Mouse (Mus musculus) kidney, postnatal 36 days (tissue): ENCODE data around the gene Nbas.

Experiments
- DNase-seq, 2 experiments: peaks; one replicate each; pipeline ENCODE4 v3.0.0; 2021 to 2022; ENCODE audit warnings: mixed read lengths in 2 of 2

Nbas gene

DNA sequence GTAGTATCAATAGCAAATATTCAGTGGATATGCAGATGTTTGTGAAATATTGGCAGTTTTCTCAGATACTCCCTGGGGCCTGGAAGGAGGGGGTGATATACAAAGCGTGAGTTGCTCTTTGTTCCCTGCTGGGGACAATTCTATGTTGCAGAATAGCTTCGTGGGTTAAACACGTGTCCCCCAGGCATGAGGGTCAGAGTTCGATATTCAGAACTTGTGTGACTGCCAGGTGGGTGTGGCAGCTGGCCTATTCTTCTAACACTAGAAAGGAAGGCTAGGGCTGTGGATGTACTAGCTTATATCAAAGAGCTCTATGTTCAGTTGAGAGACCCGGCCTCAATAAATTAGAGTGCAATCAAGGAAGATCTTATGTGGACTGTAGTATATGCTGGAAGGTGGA is 274.9 kb downstream of the Nbas start:
- DNase-seq: peak; percentile 19 to 55

DNA sequence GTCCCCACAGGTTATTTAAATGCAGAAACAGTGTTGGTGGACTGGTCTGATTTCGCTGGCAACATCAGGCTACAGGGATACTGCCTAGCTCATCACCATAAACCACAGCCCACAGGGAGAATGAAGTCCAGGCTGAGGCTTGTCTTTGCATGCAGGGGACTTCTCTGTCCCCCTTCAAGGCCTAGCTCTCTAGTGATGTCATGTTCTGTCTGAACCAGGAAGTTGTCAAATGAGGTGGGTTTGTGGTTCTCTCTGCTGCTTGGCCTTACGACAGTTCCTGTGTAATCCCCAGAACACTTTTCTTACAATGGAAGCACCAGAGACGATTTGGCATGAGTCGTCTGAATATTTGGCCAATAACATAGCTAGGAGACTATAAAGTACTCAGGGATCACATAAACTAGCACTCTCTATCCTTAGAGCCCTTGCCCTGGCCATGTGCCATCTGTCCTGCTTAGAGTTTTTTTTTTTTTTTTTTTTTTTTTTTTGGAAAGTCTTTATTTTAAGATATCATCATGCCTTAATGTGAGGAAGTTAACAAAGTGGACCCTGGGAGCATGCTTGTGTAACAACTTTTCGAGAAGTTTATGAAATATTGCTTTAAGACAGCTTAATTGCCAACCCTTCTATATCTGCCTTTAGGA is 294.8 kb downstream of the Nbas start:
- DNase-seq: no peak

DNA sequence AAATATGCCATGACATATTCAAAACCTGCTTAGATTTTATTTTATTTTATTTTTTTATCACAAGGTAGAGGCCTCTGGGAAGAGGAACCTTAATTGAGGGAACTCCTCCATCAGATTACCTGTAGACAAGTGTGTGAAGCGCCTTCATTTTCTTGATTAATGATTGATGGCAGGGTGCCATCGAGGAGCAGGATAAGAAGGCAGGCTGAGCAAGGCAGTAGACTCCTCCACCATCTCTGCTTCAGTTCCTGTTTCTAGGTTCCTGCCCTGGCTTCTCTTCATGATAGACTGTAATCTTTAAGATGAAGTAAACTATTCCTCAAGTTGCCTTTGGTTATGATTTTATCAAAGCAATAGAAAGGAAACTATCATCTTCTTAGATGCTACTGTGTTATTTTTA is 295.4 kb downstream of the Nbas start:
- DNase-seq: no peak

DNA sequence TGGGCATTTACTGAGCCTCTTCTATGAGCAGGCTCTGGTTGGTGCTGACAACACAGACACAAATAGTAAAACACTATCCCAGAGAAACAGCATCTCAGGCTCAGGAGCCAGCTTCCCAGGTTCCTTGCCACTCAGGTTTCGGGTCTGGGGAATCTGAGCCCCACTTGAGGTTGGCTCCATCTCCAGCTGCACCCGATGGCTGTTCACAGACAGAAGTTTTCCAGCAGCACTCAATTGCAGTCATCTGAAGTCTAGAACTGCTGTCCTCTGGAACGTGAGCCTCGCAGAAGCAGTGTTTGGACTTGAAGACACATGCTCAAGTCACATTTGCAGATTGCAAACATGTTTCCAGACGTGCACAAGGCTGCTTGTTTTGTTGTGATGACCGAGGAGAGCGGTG is 297.5 kb downstream of the Nbas start:
- DNase-seq: no peak

DNA sequence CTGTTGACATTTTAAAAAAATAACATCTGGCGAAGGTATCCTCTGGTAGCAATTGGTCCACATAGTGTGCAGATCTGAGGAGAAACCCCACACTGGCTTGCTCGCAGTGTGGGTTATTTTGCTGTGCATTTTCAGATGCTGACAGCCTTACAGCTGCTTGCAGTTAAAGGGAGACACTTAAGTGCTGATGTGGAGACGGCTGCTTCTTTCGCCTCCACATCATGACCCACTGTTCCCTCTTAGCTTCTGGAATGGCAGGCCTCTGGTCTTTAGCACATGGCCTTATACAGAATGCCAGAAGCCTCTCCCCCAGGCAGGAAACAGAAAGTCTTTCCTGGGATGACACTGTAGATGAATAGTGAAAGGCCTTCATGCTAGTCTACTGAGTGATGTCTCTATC is 306.2 kb downstream of the Nbas start:
- DNase-seq: no peak

DNA sequence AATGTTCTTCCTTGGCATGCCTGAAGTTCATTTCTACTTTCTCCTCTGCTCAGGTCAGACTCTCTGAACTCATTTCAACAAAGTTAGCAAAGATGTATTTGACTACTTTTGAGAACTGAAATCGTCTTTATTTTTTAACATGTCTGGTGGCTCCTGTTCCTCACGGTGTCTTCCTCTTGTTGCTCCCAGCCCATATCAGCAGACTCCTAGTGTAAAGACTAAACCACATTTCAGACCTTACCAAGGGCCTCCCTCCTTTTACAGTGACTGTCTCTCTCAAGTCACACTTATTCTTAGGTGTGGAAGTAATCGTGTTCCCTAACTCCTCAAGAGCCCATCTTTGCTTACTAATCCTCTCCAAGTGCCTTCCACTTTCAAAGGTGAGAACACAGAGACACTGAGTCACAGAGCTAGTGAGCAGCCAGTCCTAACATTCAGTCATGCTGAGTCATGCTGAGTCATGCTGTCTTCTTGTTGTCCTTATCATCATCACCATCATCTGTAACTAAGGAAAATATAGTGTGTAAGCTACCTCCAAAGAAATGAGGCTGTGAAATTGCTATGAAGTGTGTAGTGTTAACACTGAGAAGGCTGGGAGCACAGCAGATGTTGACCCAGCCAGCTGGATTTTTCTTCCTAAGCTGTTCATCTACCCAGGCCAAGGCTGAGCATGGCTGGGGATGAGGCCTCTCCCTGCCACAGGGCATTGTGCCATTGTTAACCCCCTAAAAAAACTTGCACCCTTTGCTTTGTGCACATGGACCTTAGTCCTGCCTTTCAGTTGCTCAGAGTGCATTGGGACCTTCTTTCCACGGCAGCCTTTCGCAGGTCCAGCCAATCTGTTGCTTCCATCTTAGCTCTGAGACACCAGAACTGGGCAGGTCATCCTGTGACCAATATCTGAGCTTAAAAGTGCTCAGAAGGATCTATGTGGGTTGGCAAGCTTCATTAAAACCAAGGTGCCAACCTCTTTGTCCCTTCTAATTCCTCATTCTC is 307.0 kb downstream of the Nbas start:
- DNase-seq: no peak

DNA sequence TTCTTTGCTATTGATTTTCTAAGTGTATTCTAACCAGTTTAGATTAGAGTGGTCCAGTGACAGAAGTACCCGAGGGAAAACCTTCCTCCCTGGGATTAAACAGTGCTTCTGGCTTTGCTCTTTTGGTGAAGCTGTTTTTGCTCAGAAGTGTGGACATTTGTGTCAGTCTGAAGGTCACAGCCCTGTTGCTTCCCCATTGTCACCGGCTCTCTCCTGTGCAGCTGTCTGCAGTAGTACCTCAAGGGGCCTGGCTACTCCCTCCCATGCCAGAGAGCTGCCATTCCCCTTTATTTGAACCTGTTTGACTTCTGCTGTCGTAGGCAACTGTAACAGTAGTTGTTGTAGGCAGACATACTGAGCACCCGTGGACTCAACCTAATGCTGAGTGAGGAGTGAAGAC is 307.8 kb downstream of the Nbas start:
- no peak for DNase-seq

DNA sequence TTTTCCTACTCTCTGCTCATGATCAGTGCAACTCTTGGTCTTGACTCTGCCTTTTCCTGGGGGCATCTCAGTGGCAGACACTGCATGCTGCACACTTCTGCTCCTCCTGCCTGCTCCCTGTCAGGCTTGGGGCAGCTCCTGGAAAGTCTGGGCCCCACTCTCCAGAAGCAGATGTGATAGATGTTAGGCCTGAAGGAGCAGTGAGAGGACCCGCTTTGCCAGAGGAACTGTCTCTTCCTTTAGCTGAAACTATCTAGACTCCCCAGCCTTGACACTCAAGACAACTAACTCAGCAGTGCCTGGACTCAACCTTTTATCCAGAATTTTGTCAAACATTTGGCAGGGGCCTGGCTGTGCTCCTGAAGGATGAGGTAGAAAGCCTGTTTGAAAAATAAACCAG is 311.9 kb downstream of the Nbas start:
- no peak for DNase-seq

DNA sequence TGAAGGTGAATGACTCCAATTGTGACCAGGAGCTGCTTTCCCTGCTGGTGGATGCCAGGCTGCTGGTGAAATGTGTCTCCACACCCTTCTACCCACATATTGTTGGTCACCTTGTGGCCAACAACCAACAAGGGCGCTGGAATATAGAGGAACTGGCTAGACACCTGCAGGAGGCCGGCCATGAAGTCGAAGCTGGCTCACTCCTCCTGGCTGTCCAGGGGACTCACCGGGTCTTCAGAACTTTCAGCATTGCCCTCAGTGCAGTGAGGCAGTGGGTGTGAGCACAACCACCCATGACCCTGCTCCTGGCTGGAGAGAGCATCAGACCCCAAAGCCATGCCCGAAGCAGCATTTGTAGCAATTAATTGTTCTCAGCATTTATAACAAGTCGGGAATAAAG is 314.5 kb downstream of the Nbas start:
- DNase-seq: no peak

DNA sequence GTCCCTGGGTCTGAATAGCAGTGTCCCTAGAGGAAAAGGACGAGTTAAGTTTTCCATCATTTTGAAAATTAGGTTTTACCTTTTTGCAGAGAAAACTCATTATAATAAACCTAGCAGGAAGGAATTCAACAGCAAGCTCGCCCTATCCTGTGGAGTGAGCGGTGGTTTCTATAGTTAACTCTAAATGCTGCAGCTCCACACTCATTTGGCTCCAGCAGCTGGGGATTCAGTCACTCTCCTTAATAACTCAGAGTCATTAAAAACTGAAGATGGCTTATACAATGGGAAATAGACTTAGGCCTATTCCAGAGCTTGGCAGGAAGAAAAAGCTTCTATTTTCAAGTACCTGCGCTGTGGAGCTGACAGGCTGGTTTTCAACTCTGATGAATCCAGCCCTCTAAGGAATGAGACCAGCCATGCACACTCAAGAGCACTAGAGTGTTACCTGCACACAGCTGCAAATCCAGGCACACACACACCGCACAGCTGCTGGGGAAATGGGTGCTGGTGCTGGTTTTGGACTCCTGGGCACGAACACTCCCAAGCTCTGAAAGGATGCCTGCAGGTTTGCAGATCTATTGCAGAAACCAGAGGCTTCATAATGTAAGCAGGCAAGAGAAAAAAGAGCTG is 316.7 kb downstream of the Nbas start:
- DNase-seq: no peak

DNA sequence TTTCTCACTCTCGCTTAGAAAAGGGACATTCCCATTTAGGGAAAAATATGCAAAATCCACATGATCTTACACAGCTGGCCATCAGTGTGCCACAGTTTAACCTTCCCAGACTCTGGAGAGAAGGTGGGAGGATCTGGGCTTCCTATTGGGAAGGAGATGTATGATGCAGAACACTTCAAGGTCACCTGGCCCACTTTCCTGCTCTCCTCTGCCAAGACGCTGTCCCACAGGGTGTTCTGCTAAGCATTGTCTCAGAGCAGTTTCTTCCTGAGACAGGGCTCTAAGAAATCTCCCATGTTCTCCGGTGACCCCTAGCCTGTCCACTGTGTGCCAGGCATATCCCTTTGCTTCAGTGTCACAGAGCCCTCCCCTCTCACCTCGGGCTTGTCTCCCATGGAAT is 318.7 kb downstream of the Nbas start:
- no peak for DNase-seq

DNA sequence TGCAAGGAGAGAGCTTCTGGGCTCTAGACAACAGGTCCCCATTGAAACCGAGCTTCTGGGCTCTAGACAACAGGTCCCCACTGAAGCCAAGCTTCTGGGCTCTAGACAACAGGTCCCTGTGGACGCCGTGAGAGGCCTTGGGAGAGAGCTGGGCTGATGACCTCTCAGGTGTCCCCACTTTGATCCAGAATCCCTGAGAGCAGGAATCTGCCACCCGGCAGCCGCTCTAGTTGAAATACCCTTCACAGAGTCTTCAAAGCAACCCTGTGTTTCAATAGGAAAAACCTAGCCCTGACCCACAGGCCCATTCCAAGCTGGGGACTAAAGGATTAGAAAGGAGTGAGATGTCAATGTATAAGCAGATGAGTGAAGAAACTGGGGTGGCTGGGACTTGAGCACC is 320.1 kb downstream of the Nbas start:
- DNase-seq: no peak

DNA sequence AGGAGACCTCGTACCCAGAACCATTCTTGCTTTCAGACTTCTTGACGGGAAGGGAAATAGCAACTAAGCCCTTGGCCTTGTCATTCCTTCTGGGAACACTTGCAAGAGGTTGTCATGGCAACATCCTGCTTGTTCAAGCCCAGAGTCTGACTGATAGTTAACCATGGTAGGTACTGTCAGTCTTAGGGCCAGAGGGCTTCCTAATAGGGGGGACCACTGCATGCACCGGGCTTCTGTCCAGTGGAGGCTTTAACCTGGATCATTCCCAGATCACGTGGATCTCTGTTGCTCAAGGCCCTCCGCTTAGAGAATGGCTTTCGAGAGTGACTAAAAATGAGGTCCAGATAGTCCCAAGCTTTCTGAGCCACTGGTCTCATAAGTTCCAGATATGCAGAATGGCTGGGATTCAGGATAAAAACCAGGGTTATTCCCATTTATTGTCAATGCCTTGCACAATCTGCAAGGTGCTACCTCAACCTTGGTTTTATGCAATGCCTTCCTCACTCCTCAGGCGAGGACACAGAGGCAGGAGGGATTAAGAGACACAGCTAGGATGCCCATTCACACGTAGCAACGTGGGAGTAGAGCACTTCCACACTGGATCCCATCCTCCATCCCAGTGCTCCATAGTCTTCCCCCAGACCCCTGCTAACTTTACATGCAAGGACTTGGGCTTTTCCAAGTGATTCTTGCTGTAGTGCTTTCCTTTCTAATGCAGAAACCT is 326.0 kb downstream of the Nbas start:
- DNase-seq: peak in 1 of 2 experiments; percentile 5

DNA sequence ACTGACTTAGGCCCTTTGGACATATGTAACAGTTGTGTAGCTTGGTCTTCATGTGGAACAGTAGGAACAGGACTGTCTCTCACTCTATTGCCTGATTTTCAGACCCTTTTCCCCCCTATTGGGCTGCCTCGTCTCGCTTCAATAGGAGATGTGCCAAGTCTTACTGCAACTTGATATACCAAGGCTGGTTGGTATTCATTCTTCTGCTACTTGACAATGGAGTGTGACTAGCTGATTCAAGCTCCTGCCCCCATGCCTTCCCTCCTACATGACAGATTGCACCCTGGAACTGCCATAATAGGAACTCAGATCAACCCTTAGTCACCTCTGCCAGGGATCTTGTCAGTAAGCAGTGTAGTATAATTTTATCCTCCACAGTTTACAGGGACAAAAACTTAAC is 328.1 kb downstream of the Nbas start:
- DNase-seq: no peak

DNA sequence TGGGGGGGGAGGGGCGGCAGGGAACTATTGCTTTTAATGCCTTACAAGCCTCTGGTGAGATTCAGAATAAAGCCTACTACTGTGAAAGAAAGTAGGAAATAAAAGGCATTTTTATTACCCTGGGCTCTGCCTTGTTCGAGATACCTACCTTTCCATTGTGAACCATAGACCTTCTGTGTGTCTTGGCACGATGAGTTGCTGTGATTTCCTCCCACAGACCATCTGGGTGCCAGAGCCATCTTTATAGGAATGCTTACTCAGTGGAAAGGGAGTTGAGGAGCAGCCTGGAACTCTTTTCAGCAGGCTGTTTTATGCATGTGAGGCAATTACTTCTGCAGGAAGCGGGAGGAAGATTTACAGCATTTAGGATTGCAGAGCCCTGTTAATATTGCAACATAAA is 329.6 kb downstream of the Nbas start:
- peak in 1 of 2 experiments; percentile 4 for DNase-seq

DNA sequence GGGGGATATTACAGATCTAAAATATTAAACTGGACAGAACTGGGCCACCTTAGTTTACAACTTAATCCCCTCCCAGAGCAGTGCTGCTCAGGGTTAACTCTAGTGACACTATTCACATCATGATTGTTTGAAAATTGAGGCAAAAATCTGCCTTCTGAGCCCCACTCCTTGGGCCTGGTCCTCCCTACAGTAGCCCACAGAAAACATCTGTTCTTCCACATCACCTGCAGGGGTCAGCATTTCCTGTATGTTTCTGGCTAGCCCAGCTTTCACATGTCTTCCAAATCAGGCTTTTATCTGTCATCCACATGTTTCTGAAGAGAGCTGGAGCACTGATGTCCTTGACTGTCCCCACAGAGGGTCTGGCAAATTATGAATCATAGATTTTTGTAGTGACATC is 333.5 kb downstream of the Nbas start:
- peak in 1 of 2 experiments; percentile 62 for DNase-seq

DNA sequence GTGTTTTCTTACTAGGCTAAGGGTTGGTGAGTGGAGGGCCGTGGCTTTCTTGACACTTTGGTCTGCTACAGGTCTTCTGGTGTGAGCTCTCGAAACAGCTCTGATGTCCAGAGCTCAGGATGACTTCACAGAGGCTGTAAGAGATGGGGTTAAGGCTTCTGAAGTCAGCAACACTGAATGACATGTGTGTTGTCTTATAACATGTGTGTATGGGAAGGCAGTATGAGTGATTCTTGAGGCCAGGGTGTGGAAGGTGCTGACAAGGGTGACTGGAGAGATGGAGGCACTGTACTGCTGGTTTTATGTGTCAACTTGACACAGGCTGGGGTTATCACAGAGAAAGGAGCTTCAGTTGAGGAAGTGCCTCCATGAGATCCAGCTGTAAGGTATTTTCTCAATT is 338.1 kb downstream of the Nbas start:
- DNase-seq: no peak

DNA sequence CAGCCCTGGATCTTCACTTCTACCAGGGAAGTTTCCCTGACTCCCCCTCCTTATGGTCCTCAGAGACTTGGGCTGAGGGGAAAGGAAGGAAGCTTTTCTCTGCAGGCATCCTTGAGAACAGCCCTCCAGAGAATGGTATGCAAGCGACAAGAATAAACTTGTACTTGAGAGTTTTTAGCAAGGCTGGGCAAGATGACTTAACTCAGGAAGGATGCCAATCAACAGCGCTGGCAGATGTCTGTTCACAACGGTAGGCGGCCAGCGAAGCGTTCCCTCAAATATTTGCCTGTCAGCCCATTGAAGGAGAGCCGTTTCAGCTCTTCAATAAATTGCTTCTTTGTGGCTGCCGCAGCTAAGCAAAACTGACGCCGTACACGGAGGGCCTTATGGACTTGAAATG is 340.1 kb downstream of the Nbas start:
- no peak for DNase-seq

DNA sequence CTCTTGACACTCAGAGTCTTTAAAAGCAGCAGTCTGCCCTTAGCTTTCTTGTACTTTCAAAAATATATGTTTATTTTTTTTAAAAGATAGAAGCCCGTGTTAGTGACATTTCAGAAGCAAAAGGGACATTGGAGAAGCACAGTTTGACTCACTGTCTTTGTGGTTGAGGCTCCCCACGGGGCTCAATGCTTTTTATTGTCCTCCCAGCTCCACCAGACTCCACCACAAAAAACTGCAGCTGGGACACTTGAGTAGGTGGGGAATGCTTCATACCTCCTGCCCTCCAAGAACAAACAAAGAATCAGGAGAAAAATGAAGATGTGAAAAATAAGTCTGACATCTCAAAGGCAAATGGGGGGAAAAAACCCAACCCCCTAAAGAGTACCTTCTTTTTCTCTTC is 344.1 kb downstream of the Nbas start:
- no peak for DNase-seq

DNA sequence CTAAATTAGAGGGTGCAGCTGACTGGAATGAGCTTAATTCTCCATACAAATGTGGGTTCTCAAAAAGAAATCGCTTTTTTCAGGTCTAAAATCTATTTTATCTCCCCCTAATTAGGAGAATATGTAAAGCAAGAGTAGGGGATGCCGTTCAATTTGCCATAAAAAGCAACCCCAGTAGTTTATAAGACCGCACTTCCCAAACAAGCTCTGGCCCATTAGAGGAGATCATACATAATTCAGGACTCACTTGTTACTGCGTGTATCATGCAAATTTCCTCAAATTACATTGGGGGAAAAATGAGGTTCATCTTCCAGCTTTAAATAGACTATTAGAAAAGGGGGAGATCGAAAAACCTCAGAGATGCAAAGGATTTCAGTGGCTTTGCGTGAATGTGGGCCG is 346.7 kb downstream of the Nbas start:
- no peak for DNase-seq

DNA sequence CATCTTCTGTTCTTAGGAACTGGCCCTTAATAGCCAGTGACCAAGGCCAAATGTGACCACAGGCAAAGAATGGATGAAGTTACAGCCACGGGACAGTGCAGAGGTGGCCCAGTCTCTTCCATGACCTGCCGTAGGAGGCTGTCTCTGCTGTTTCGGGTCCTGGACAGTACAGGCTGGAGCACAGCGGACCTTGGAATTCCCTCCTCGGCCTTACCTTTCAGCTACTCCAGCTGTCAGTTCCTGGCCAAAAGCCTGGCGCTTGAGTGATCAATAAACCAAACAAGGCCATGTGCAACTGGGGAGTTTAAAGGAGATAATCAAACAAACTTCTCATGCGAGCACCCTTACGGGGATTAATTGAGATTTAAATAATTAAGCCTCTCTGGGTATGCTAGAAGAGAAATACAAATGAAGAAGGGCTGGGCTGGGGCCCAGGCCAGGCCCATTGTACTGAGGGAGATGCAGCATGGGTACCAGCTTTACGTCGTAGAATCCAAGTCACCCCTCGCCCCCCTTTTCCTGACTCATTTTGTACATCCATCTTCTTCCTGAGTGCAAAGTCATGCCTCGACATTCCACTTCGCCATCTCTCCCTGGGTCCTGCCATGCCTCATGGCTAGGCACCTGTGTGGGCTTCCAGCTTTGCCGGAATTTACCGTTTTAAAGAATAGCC is 353.4 kb downstream of the Nbas start:
- DNase-seq: no peak
